Mouse (Mus musculus) liver, postnatal 0 days (tissue): ENCODE measurements around the gene Nell1.

Source experiments
- CTCF ChIP-seq: sonication (generic); IDR thresholded peaks from 2 replicates; pipeline ENCODE4 v1.5.1; 2016; ENCODE audit warnings: antibody characterized with exemption, low read depth
- EP300 ChIP-seq: IDR thresholded peaks from 2 replicates; pipeline ENCODE4 v1.6.1; 2016; ENCODE audit warnings: antibody characterized with exemption, low read depth, mild to moderate bottlenecking

GRCm38 (mm10) chr7:50253166-50253565 is 278.5 kb downstream of the Nell1 start:
- no peak for TF ChIP-seq CTCF
- TF ChIP-seq EP300: no peak
